Mouse (Mus musculus) midbrain, embryonic 13.5 days (tissue): ENCODE data around the gene Pfdn2. TPM values are rescaled to one million over a fixed set of nuclear protein-coding genes. Genes with fewer than 3 reads are reported as not detected.
A peak's percentile ranks its signal among the peaks of the same experiment; 100 is the strongest.

Experiments used
- ATAC-seq: fragments of 200-750 bp; cut with Nextera tagmentation; 2 replicates; pipeline ENCODE4 v1.8.0; 2017; ENCODE audit warnings: mild to moderate bottlenecking, moderate TSS enrichment, moderate library complexity
- H3K27ac ChIP-seq: fragments of 300-500 bp; sonication (generic); 2 replicates; pipeline ENCODE4 v1.5.1; 2015; ENCODE audit warnings: inconsistent platforms, mild to moderate bottlenecking, moderate library complexity
- H3K27me3 ChIP-seq: fragments of 300-500 bp; sonication (generic); 2 replicates; pipeline ENCODE4 v1.6.1; 2015; ENCODE audit warnings: mild to moderate bottlenecking, inconsistent platforms
- H3K36me3 ChIP-seq: fragments of 300-500 bp; sonication (generic); 2 replicates; pipeline ENCODE4 v1.6.1; 2015; ENCODE audit warnings: mild to moderate bottlenecking, inconsistent platforms
- H3K4me1 ChIP-seq: fragments of 300-500 bp; sonication (generic); replicated peaks from 2 replicates; pipeline ENCODE4 v1.6.1; 2015; ENCODE audit warnings: inconsistent platforms
- H3K4me2 ChIP-seq: fragments of 300-500 bp; sonication (generic); replicated peaks from 2 replicates; pipeline ENCODE4 v1.6.1; 2015; ENCODE audit warnings: moderate library complexity, mild to moderate bottlenecking, inconsistent platforms
- H3K4me3 ChIP-seq: fragments of 300-500 bp; sonication (generic); replicated peaks from 2 replicates; pipeline ENCODE4 v1.5.1; 2015; ENCODE audit warnings: mild to moderate bottlenecking, inconsistent platforms
- H3K9ac ChIP-seq: fragments of 300-500 bp; sonication (generic); replicated peaks from 2 replicates; pipeline ENCODE4 v1.6.1; 2015; ENCODE audit warnings: mild to moderate bottlenecking, inconsistent platforms
- H3K9me3 ChIP-seq: fragments of 300-500 bp; sonication (generic); 2 replicates; pipeline ENCODE4 v1.6.1; 2016; ENCODE audit warnings: mild to moderate bottlenecking, inconsistent platforms
- WGBS: fragments of 180-500 bp; shearing (Covaris S2); methylation state at CpG from one replicate; pipeline ENCODE4 v1.1.7; 2015; 5-methylcytosine and 5-hydroxymethylcytosine counted together
- polyA plus RNA-seq: library from polyadenylated mRNA; unstranded; fragments of >200 nt; fragmentation: Nextera tagmentation; extraction: Ambion mirVana; gene quantifications from 2 replicates; pipeline ENCODE4 v1.2.1, GENCODE M21; 2015

Gene Pfdn2
- polyA plus RNA-seq, 1 experiment from 2014 or later: 166 TPM

GRCm38 (mm10) chr1:171329433-171330215 lies 15.8 kb upstream of the Pfdn2 start:
- peak overlapping the region; percentile 81 for H3K9ac ChIP-seq
- H3K27me3 ChIP-seq: no peaks in the 10 kb centered on the region
- no peaks in the 10 kb centered on the region for H3K9me3 ChIP-seq
- H3K27ac ChIP-seq: peak overlapping the region; percentile 98
- H3K4me1 ChIP-seq: peaks cover 63% of the 10 kb centered on the region
- peak; percentile 89 for ATAC-seq
- peak overlapping the region; percentile 85 for H3K4me3 ChIP-seq
- peak overlapping the region; percentile 72 for H3K4me2 ChIP-seq
- WGBS: under 1% methylated on average over 55 of the region's 61 CpGs
- peaks cover 17% of the 10 kb centered on the region for H3K36me3 ChIP-seq

DNA sequence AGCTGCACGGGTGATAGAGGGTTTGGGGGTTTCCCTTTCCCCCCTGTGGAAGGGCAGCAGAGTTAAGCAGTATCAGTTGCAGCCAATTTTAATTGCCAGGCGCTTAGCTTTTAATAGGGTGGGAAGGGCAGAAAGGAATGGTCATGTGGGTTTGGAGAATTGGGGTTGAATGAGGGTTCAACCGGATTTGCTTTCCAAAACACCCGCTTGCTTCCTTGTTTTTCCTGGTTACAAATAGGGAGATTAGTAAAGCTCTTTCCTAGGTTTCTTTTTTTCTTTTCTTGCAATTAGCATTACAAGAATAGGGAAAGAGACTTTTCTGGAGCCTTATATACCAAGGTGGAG lies 15.3 kb upstream of the Pfdn2 start:
- peak overlapping the region; percentile 85 for H3K4me3 ChIP-seq
- peaks cover 18% of the 10 kb centered on the region for H3K36me3 ChIP-seq
- H3K4me1 ChIP-seq: peaks cover 63% of the 10 kb centered on the region
- peak overlapping the region; percentile 72 for H3K4me2 ChIP-seq
- no peak for ATAC-seq
- peak overlapping the region; percentile 81 for H3K9ac ChIP-seq
- no peaks in the 10 kb centered on the region for H3K27me3 ChIP-seq
- 1% methylated on average over 4 of the region's 4 CpGs for whole genome bisulfite sequencing
- H3K9me3 ChIP-seq: no peaks in the 10 kb centered on the region
- H3K27ac ChIP-seq: peak overlapping the region; percentile 98

DNA sequence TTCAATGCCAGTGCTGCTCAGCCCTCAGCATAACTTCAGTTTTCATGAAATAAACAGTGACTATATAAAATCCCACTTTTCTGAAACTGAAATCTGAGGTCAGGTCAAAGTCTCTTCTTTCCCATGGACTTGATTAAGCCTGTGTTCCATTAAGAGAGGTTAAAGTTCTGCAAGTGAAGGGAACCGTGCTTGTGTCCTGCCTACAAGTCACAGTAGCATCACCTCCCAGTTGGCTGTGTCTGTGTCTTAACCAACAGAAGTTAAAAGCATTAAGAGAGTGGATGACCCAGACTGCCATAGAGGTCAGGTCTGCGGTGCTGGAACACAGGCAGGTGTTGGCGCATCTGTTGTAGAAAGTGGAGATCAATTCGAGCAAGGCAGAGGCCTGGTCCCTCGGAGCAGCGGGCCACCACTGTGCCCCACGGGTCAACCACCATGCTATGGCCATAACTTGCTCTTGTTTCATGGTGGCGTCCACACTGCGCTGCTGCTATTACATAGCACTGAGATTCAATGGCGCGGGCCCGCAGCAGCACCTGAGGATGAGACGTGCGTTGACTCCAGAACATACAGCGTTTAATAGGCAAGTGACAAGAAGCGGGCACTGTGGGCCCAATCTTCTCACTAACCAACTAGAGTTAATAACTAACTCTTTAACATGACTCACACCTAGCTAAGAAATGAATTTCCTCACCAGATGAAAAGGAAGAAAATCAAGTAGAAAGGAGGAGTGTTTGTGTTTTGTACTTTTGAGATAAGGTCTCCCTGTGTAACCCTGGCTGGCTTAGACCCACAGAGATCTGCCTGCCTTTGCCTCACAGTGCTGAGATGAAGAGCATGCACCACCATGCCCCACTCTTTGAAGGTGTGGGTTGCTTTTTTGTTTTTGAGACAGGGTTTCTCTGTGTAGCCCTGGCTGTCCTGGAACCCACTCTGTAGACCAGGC lies 2.9 kb upstream of the Pfdn2 start:
- H3K4me1 ChIP-seq: peaks cover 26% of the 10 kb centered on the region
- H3K27me3 ChIP-seq: no peaks in the 10 kb centered on the region
- no peaks in the 10 kb centered on the region for H3K9me3 ChIP-seq
- H3K4me2 ChIP-seq: no peak overlapping the region
- WGBS: 95% methylated on average over 16 of the region's 16 CpGs
- H3K36me3 ChIP-seq: peaks cover 60% of the 10 kb centered on the region
- H3K27ac ChIP-seq: no peak overlapping the region
- H3K9ac ChIP-seq: no peak overlapping the region
- no peak for ATAC-seq
- H3K4me3 ChIP-seq: no peak overlapping the region

GRCm38 (mm10) chr1:171343922-171344677 lies 1.4 kb upstream of the Pfdn2 start:
- Histone ChIP-seq H3K4me3 (no peak overlapping the region), H3K4me2 (no peak overlapping the region), H3K9ac (no peak overlapping the region), H3K27me3 (no peaks in the 10 kb centered on the region), H3K27ac (no peak overlapping the region), H3K36me3 (peaks cover 48% of the 10 kb centered on the region), H3K4me1 (peaks cover 35% of the 10 kb centered on the region), H3K9me3 (no peaks in the 10 kb centered on the region)
- no peak for ATAC-seq
- WGBS: 89% methylated on average over 8 of the region's 9 CpGs

GRCm38 (mm10) chr1:171344715-171345114 lies 755 bp upstream of the Pfdn2 start:
- H3K27ac ChIP-seq: no peak overlapping the region
- peak overlapping the region; percentile 84 for H3K4me2 ChIP-seq
- 79% methylated on average over 9 of the region's 9 CpGs for WGBS
- H3K4me1 ChIP-seq: peaks cover 36% of the 10 kb centered on the region
- no peaks in the 10 kb centered on the region for H3K27me3 ChIP-seq
- ATAC-seq: no peak
- H3K9ac ChIP-seq: peak overlapping the region; percentile 85
- H3K4me3 ChIP-seq: peak overlapping the region; percentile 88
- H3K9me3 ChIP-seq: no peaks in the 10 kb centered on the region
- H3K36me3 ChIP-seq: peaks cover 42% of the 10 kb centered on the region

DNA sequence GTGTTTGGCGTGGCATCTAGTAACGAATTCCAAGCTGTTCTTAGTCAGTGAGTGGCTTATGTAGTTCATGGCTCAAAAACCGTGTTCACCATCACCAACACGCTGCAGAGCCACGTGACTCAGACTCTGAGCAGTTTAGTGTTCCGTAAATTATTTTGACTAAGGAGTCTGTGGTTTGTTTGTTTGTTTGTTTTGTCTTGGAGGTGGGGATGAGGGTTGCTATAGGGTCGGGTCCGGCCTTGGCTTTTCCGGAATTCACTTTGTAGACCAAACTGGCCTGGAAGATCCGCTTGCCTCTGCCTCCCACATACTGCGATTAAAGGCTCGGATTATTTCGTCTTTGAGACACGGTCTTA lies 603 bp downstream of the Pfdn2 start:
- peak overlapping the region; percentile 88 for H3K4me3 ChIP-seq
- peak overlapping the region; percentile 84 for H3K4me2 ChIP-seq

DNA sequence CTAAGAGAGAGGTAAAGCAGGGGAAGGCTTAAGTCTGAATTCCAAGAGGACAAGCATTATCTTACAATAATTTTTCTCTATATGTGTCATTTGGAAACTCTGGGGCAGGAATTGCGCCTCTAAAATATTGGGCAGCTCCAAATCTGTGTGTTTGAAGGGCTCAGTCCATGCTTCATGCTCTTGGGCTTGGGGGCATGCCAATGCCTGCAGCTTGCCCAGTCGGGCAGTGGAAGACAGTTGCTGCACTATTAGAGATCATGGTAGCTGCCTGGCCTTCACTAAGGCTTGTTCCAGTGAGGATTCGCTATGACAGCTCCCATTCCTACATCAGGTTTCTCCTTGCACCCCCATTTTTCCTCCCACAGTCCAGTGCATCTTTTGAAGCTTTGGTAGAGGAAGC lies 3.2 kb downstream of the Pfdn2 start:
- 96% methylated on average over 3 of the region's 3 CpGs for WGBS
- no peak overlapping the region for H3K27ac ChIP-seq

More for the DNA sequence above, 603 bp downstream of the Pfdn2 start:
- Histone ChIP-seq H3K36me3 (peaks cover 28% of the 10 kb centered on the region), H3K9ac (peak overlapping the region; percentile 85), H3K27ac (peak overlapping the region; percentile 67), H3K27me3 (no peaks in the 10 kb centered on the region), H3K4me1 (peaks cover 36% of the 10 kb centered on the region), H3K9me3 (no peaks in the 10 kb centered on the region)
- WGBS: under 1% methylated on average over 14 of the region's 14 CpGs
- no peak; the same call in 1 of the 2 replicates for ATAC-seq

DNA sequence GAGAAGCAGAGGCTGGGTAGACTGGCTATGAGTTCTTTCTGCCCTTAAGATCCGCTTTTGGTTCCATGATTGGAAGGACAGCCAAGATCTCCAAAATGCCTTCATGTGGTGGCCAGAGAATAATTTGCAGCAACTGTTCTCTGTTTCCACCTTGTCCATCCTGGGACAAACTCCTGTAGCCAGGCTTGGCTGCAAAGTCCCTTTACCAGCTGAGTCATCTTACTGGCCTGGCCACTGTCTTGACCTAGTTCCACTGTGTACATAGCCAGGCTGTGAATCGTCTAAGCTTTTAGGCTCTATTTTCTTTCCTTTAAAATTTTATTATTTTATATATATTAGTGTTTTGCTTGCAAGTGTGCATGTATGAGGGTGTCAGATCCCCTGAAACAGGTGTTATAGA lies 3.7 kb downstream of the Pfdn2 start:
- Histone ChIP-seq H3K4me3 (no peak overlapping the region), H3K27me3 (no peaks in the 10 kb centered on the region), H3K36me3 (peaks cover 4% of the 10 kb centered on the region; the same call in 1 of the 2 replicates), H3K9me3 (no peaks in the 10 kb centered on the region), H3K4me1 (peaks cover 33% of the 10 kb centered on the region), H3K9ac (no peak overlapping the region), H3K4me2 (no peak overlapping the region), H3K27ac (no peak overlapping the region)
- no peak for ATAC-seq
- WGBS: 98% methylated on average over 2 of the region's 2 CpGs

More for the DNA sequence above, 3.2 kb downstream of the Pfdn2 start:
- Histone ChIP-seq H3K36me3 (peaks cover 4% of the 10 kb centered on the region; the same call in 1 of the 2 replicates), H3K9ac (no peak overlapping the region), H3K9me3 (no peaks in the 10 kb centered on the region), H3K27me3 (no peaks in the 10 kb centered on the region), H3K4me3 (no peak overlapping the region), H3K4me2 (no peak overlapping the region), H3K4me1 (peaks cover 36% of the 10 kb centered on the region)
- ATAC-seq: no peak

- ATAC-seq: no peak
- H3K4me1 ChIP-seq: peaks cover 12% of the 10 kb centered on the region
- no peaks in the 10 kb centered on the region for H3K9me3 ChIP-seq
- H3K36me3 ChIP-seq: peaks cover 26% of the 10 kb centered on the region
- 74% methylated on average over 5 of the region's 5 CpGs for WGBS
- H3K27me3 ChIP-seq: no peaks in the 10 kb centered on the region
- H3K27ac ChIP-seq: no peak overlapping the region
- no peak overlapping the region for H3K4me2 ChIP-seq
- H3K4me3 ChIP-seq: no peak overlapping the region
- no peak overlapping the region for H3K9ac ChIP-seq
Measured at GRCm38 (mm10) chr1:171355812-171356340, 10.4 kb downstream of the Pfdn2 start.

GRCm38 (mm10) chr1:171356814-171357213 lies 11.3 kb downstream of the Pfdn2 start:
- no peak overlapping the region for H3K27ac ChIP-seq
- no peaks in the 10 kb centered on the region for H3K27me3 ChIP-seq
- peaks cover 18% of the 10 kb centered on the region for H3K4me1 ChIP-seq
- peaks cover 26% of the 10 kb centered on the region for H3K36me3 ChIP-seq
- H3K9ac ChIP-seq: no peak overlapping the region; the same call in 1 of the 2 replicates
- 90% methylated on average over 2 of the region's 2 CpGs for WGBS
- no peak for ATAC-seq
- no peak overlapping the region for H3K4me3 ChIP-seq
- H3K4me2 ChIP-seq: no peak overlapping the region
- no peaks in the 10 kb centered on the region for H3K9me3 ChIP-seq

DNA sequence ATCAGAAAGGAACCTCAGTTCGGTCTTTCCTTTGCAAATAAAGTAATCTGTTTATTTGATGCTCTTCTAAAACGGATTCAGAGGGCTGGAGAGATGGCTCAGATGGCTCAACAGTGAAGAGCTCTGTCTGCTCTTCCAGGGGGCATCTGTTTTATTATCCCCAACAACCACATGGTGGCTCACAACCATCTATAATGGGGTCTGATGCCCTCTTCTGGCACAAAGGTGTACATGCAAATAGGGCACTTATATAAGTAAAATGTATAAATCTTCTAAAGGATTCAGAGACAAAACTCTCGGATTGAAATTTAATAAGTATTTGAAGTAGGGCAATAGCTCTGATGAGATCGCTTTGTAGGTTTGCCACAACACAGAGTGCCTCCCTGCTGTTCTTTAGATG lies 13.0 kb downstream of the Pfdn2 start:
- no peak overlapping the region for H3K9ac ChIP-seq
- peaks cover 26% of the 10 kb centered on the region for H3K36me3 ChIP-seq
- ATAC-seq: no peak
- H3K4me1 ChIP-seq: peaks cover 19% of the 10 kb centered on the region
- no peak overlapping the region for H3K4me2 ChIP-seq
- no peak overlapping the region for H3K4me3 ChIP-seq
- no peaks in the 10 kb centered on the region for H3K9me3 ChIP-seq
- no peaks in the 10 kb centered on the region for H3K27me3 ChIP-seq
- WGBS: 81% methylated on average over 4 of the region's 4 CpGs
- H3K27ac ChIP-seq: no peak overlapping the region
